Mouse (Mus musculus) granulocyte monocyte progenitor cell, adult 5-6 weeks (primary cell): ENCODE results near the gene Egfl7. TPM values are rescaled to one million over a fixed set of nuclear protein-coding genes. Genes with fewer than 3 reads are reported as not detected.
A peak's percentile ranks its signal among the peaks of the same experiment; 100 is the strongest.

ENCODE experiments used
- ATAC-seq: replicated peaks from 2 replicates; pipeline ENCODE4 v1.8.0; 2016; ENCODE audit warnings: mild to moderate bottlenecking, moderate TSS enrichment, inconsistent platforms; ENCODE audit not compliant: poor library complexity, severe bottlenecking
- total RNA-seq, 2 experiments: library from RNA; stranded (forward) in 1 of 2; stranded (reverse) in 1 of 2; fragments of 200-712, 200-1000 nt in 1 of 2; fragments of >200 nt in 1 of 2; fragmentation: Nextera tagmentation in 1 of 2; gene quantifications; 2 replicates each; pipeline ENCODE4 v1.2.3; 2014 to 2017

Gene Egfl7
- total RNA-seq, 2 experiments from 2014 or later, result 20.4 to 22.7 TPM

GRCm38 (mm10) chr2:26608781-26609180 lies 29.0 kb downstream of the Egfl7 start:
- ATAC-seq, result no peak

- no peak for ATAC-seq
Observed at GRCm38 (mm10) chr2:26609261-26609661, 29.4 kb downstream of the Egfl7 start.

- ATAC-seq, result no peak
Observed at GRCm38 (mm10) chr2:26610526-26610925, 30.7 kb downstream of the Egfl7 start.

GRCm38 (mm10) chr2:26611054-26611453 lies 31.2 kb downstream of the Egfl7 start:
- no peak for ATAC-seq

GRCm38 (mm10) chr2:26611896-26612295 lies 32.1 kb downstream of the Egfl7 start:
- ATAC-seq, result no peak

GRCm38 (mm10) chr2:26614903-26615302 lies 35.1 kb downstream of the Egfl7 start:
- no peak for ATAC-seq

- no peak for ATAC-seq
Observed at GRCm38 (mm10) chr2:26615459-26616124, 35.8 kb downstream of the Egfl7 start.

GRCm38 (mm10) chr2:26617331-26617730 lies 37.5 kb downstream of the Egfl7 start:
- no peak for ATAC-seq

- no peak for ATAC-seq
Observed at GRCm38 (mm10) chr2:26617928-26618327, 38.1 kb downstream of the Egfl7 start.

- no peak for ATAC-seq
Observed at GRCm38 (mm10) chr2:26621246-26621645, 41.4 kb downstream of the Egfl7 start.

GRCm38 (mm10) chr2:26622984-26623383 lies 43.2 kb downstream of the Egfl7 start:
- peak; percentile 56 for ATAC-seq

GRCm38 (mm10) chr2:26625419-26625818 lies 45.6 kb downstream of the Egfl7 start:
- no peak for ATAC-seq

GRCm38 (mm10) chr2:26626081-26626480 lies 46.3 kb downstream of the Egfl7 start:
- ATAC-seq, result no peak

GRCm38 (mm10) chr2:26627921-26628739 lies 48.3 kb downstream of the Egfl7 start, which contains the start of gene Fam69b:
Fam69b (plus strand) TSS chr2:26628457.
- ATAC-seq, result peak; percentile 45

- ATAC-seq, result peak; percentile 15; the same call in 1 of the 2 replicates
Observed at GRCm38 (mm10) chr2:26628792-26629437, 49.1 kb downstream of the Egfl7 start.

- no peak for ATAC-seq
Observed at GRCm38 (mm10) chr2:26632541-26633395, 53.0 kb downstream of the Egfl7 start.

GRCm38 (mm10) chr2:26633953-26634530 lies 54.2 kb downstream of the Egfl7 start:
- no peak for ATAC-seq

- peak; percentile 29 for ATAC-seq
Observed at GRCm38 (mm10) chr2:26634629-26635488, 55.0 kb downstream of the Egfl7 start.
